Mouse (Mus musculus) intestine, embryonic 15.5 days (tissue): ENCODE results near the gene Alyref. TPM values are rescaled to one million over a fixed set of nuclear protein-coding genes. Genes with fewer than 3 reads are reported as not detected.
A peak's percentile ranks its signal among the peaks of the same experiment; 100 is the strongest.

Experiments used
- ATAC-seq: fragments of 200-750 bp; cut with Nextera tagmentation; 2 replicates; pipeline ENCODE4 v1.8.0; 2017; ENCODE audit warnings: moderate TSS enrichment, moderate library complexity
- H3K27ac ChIP-seq: fragments of 300-500 bp; sonication (generic); 2 replicates; pipeline ENCODE4 v1.5.1; 2015; ENCODE audit warnings: mild to moderate bottlenecking, inconsistent platforms
- H3K27me3 ChIP-seq: fragments of 300-500 bp; sonication (generic); replicated peaks from 2 replicates; pipeline ENCODE4 v1.6.1; 2015; ENCODE audit warnings: inconsistent platforms
- H3K36me3 ChIP-seq: fragments of 300-500 bp; sonication (generic); 2 replicates; pipeline ENCODE4 v1.6.1; 2015; ENCODE audit warnings: inconsistent platforms
- H3K4me1 ChIP-seq: fragments of 300-500 bp; sonication (generic); replicated peaks from 2 replicates; pipeline ENCODE4 v1.6.1; 2015; ENCODE audit warnings: inconsistent platforms
- H3K4me2 ChIP-seq: fragments of 300-500 bp; sonication (generic); replicated peaks from 2 replicates; pipeline ENCODE4 v1.6.1; 2015; ENCODE audit warnings: mild to moderate bottlenecking, inconsistent platforms
- H3K4me3 ChIP-seq: fragments of 300-500 bp; sonication (generic); replicated peaks from 2 replicates; pipeline ENCODE4 v1.5.1; 2015; ENCODE audit warnings: inconsistent platforms
- H3K9ac ChIP-seq: fragments of 300-500 bp; sonication (generic); 2 replicates; pipeline ENCODE4 v1.6.1; 2015; ENCODE audit warnings: inconsistent platforms
- H3K9me3 ChIP-seq: fragments of 300-500 bp; sonication (generic); 2 replicates; pipeline ENCODE4 v1.6.1; 2016; ENCODE audit warnings: inconsistent platforms
- WGBS: fragments of 180-500 bp; shearing (Covaris S2); methylation state at CpG from one replicate; pipeline ENCODE4 v1.1.7; 2015; 5-methylcytosine and 5-hydroxymethylcytosine counted together
- polyA plus RNA-seq: library from polyadenylated mRNA; unstranded; fragments of >200 nt; fragmentation: Nextera tagmentation; extraction: Ambion mirVana; gene quantifications from 2 replicates; pipeline ENCODE4 v1.2.1, GENCODE M21; 2015

The Alyref gene
- polyA plus RNA-seq, 1 experiment from 2014 or later, result 459 TPM

DNA sequence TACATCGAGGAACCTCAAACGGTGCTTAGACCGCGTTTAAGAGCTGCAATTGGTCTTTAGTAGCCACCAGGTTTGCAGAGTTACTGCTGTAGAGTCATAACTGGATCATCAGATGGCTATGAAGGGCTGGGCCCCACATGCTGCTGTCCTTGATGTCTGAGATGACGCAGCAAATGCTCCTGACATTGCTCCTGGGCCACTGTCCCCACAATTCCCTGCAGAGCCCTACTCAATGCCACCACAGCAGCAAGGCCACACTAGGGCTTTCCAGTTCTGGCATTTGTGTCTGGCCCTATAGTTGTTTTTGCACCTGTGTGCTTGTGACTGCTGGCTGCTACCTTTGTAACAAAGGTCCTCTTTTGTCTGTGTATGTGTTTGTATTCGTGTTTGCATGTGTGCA is 24.6 kb upstream of the Alyref start:
- Histone ChIP-seq H3K9me3 (no peaks in the 10 kb centered on the region), H3K4me1 (peaks cover 16% of the 10 kb centered on the region), H3K27ac (no peak overlapping the region), H3K36me3 (peaks cover 20% of the 10 kb centered on the region), H3K4me3 (no peak overlapping the region), H3K4me2 (no peak overlapping the region), H3K27me3 (no peaks in the 10 kb centered on the region), H3K9ac (no peak overlapping the region)
- WGBS, result 89% methylated on average over 6 of the region's 6 CpGs
- ATAC-seq, result no peak

- no peaks in the 10 kb centered on the region for H3K9me3 ChIP-seq
- H3K9ac ChIP-seq, result no peak overlapping the region
- no peak overlapping the region for H3K4me2 ChIP-seq
- no peak overlapping the region for H3K27ac ChIP-seq
- 94% methylated on average over 14 of the region's 14 CpGs for WGBS
- H3K4me3 ChIP-seq, result no peak overlapping the region
- ATAC-seq, result no peak
- peaks cover 16% of the 10 kb centered on the region for H3K36me3 ChIP-seq
- no peaks in the 10 kb centered on the region for H3K27me3 ChIP-seq
- peaks cover 18% of the 10 kb centered on the region for H3K4me1 ChIP-seq
Measured at GRCm38 (mm10) chr11:120620195-120620594, 22.0 kb upstream of the Alyref start.

- no peak for ATAC-seq
- Histone ChIP-seq H3K4me2 (no peak overlapping the region), H3K9me3 (no peaks in the 10 kb centered on the region), H3K4me3 (no peak overlapping the region), H3K27ac (peak overlapping the region; percentile 66; the same call in 1 of the 2 replicates), H3K36me3 (peaks cover 17% of the 10 kb centered on the region), H3K4me1 (peaks cover 14% of the 10 kb centered on the region), H3K9ac (no peak overlapping the region), H3K27me3 (no peaks in the 10 kb centered on the region)
- WGBS, result 90% methylated on average over 25 of the region's 25 CpGs
Measured at GRCm38 (mm10) chr11:120618619-120619535, 20.7 kb upstream of the Alyref start.

- peak within 1 kb of the TSS; percentile 74 for H3K4me2 ChIP-seq
- H3K27ac ChIP-seq, result peak within 1 kb of the TSS; percentile 87
- H3K4me3 ChIP-seq, result peak within 1 kb of the TSS; percentile 82
- no peaks in the 10 kb centered on the region for H3K9me3 ChIP-seq
- WGBS, result under 1% methylated on average over 56 of the region's 56 CpGs
- ATAC-seq, result peak; percentile 97
- H3K36me3 ChIP-seq, result peaks cover 29% of the 10 kb centered on the region
- no peaks in the 10 kb centered on the region for H3K27me3 ChIP-seq
- H3K4me1 ChIP-seq, result peaks cover 11% of the 10 kb centered on the region
- peak within 1 kb of the TSS; percentile 79 for H3K9ac ChIP-seq
Measured at GRCm38 (mm10) chr11:120617519-120618112, 19.5 kb upstream of the Alyref start, which contains the start of gene Pcyt2. Gene Pcyt2, minus strand, starts transcription at chr11:120617936.

- peak; percentile 18 for ATAC-seq
- Histone ChIP-seq H3K4me1 (peaks cover 11% of the 10 kb centered on the region), H3K27ac (peak overlapping the region; percentile 87), H3K4me3 (peak overlapping the region; percentile 82), H3K36me3 (peaks cover 37% of the 10 kb centered on the region), H3K4me2 (peak overlapping the region; percentile 74), H3K27me3 (no peaks in the 10 kb centered on the region), H3K9ac (peak overlapping the region; percentile 79), H3K9me3 (no peaks in the 10 kb centered on the region)
- 34% methylated on average over 4 of the region's 4 CpGs for WGBS
Measured at GRCm38 (mm10) chr11:120616617-120617294, 18.6 kb upstream of the Alyref start.

- Histone ChIP-seq H3K36me3 (peaks cover 45% of the 10 kb centered on the region), H3K4me2 (peak overlapping the region; percentile 74), H3K9ac (peak overlapping the region; percentile 39; the same call in 1 of the 2 replicates), H3K9me3 (no peaks in the 10 kb centered on the region), H3K4me3 (peak overlapping the region; percentile 12; the same call in 1 of the 2 replicates), H3K27me3 (no peaks in the 10 kb centered on the region), H3K4me1 (peaks cover 11% of the 10 kb centered on the region), H3K27ac (no peak overlapping the region)
- ATAC-seq, result no peak
- 91% methylated on average over 11 of the region's 11 CpGs for WGBS
Measured at GRCm38 (mm10) chr11:120615606-120616203, 17.5 kb upstream of the Alyref start.

DNA sequence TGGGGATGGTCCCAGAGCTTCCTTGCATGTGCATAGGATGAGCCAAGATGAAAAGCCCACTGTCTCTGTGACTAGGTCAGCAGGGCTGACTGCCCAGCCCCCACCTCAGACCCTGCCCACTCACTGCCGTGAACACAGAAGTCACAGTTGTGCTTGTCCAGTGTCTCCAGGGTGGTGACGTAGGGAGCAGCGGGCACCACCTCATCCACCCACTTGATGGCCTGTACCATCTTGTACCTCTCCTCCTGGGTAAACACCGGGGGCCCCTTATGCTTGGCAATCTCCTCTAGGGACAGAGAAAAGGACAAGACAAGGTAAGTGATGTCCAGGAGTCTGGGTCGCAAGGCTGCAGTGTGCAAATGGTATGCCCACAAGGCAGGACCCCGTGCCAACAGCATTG is 17.0 kb upstream of the Alyref start:
- WGBS, result 93% methylated on average over 6 of the region's 6 CpGs
- no peak for ATAC-seq
- H3K27me3 ChIP-seq, result no peaks in the 10 kb centered on the region
- H3K36me3 ChIP-seq, result peaks cover 40% of the 10 kb centered on the region
- H3K4me1 ChIP-seq, result peaks cover 11% of the 10 kb centered on the region
- H3K9ac ChIP-seq, result 0 out of 2 replicates have a peak overlapping the region, but pooled peaks have one; percentile 39
- H3K4me2 ChIP-seq, result peak overlapping the region; percentile 74; the same call in 1 of the 2 replicates
- no peak overlapping the region for H3K27ac ChIP-seq
- H3K9me3 ChIP-seq, result no peaks in the 10 kb centered on the region
- H3K4me3 ChIP-seq, result no peak overlapping the region

- H3K36me3 ChIP-seq, result peaks cover 35% of the 10 kb centered on the region
- 85% methylated on average over 8 of the region's 8 CpGs for WGBS
- no peak overlapping the region for H3K27ac ChIP-seq
- no peaks in the 10 kb centered on the region for H3K9me3 ChIP-seq
- no peak overlapping the region for H3K4me3 ChIP-seq
- peaks cover 16% of the 10 kb centered on the region for H3K4me1 ChIP-seq
- H3K4me2 ChIP-seq, result no peak overlapping the region
- no peak overlapping the region for H3K9ac ChIP-seq
- ATAC-seq, result no peak
- H3K27me3 ChIP-seq, result no peaks in the 10 kb centered on the region
Measured at GRCm38 (mm10) chr11:120613976-120614375, 15.8 kb upstream of the Alyref start.

- H3K27ac ChIP-seq, result no peak overlapping the region
- no peaks in the 10 kb centered on the region for H3K27me3 ChIP-seq
- 88% methylated on average over 10 of the region's 10 CpGs for WGBS
- no peak for ATAC-seq
- H3K9me3 ChIP-seq, result no peaks in the 10 kb centered on the region
- peaks cover 30% of the 10 kb centered on the region for H3K36me3 ChIP-seq
- H3K4me3 ChIP-seq, result no peak overlapping the region
- peaks cover 20% of the 10 kb centered on the region for H3K4me1 ChIP-seq
- H3K4me2 ChIP-seq, result no peak overlapping the region
- no peak overlapping the region for H3K9ac ChIP-seq
Measured at GRCm38 (mm10) chr11:120613481-120613972, 15.4 kb upstream of the Alyref start.

DNA sequence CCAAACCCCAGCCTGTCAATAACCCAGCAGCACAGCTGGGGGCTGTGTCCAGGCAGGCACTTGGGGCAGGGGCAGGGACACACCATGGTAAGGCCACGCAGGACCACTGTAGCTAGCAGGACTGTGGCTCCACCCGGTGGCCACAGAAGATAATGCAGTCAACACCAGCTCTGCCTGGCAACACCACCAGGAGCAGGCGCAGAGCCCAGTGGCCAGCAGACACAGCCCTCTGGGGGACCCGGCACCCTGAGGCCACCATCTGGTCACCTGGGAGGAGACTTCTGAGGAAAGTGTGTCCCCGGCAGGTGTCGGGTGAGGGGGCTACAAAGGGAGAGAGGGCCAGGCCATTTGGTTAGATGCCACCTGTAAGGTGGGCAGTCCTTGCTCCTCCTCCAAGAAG is 14.6 kb upstream of the Alyref start:
- Histone ChIP-seq H3K9ac (no peak overlapping the region), H3K27ac (no peak overlapping the region), H3K9me3 (no peaks in the 10 kb centered on the region), H3K4me2 (no peak overlapping the region), H3K4me1 (peaks cover 28% of the 10 kb centered on the region), H3K27me3 (no peaks in the 10 kb centered on the region), H3K36me3 (peaks cover 29% of the 10 kb centered on the region), H3K4me3 (no peak overlapping the region)
- no peak for ATAC-seq
- 50% methylated on average over 6 of the region's 6 CpGs for WGBS

DNA sequence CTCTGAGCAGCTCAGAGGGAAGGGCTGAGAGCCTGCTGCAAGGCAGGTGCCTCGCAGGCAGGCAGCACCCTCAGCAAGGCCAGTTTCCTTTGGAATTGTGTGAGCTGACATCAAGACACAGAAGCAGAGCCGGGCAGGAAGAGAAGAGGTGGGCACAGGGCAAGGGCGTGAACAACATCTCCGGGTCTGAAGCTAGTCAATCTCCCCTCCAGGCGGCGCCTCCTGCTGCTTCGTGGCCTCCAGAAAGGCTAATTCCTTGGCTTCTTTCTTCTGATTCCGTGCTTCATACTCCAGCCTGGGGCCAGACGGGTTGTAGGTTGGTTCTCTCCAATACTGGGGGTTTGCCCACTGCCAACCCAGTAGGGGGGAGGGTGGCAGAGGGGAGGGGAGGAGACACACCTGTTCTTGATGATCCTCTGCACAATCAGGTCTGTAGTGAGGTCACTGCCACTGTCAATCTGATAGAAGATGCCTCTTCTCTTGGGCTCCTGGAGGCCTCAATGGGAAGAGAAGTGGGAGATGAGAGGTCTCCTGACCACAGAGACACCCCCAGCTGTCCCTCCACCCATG is 12.4 kb upstream of the Alyref start:
- no peak for ATAC-seq
- H3K9me3 ChIP-seq, result no peaks in the 10 kb centered on the region
- H3K9ac ChIP-seq, result no peak overlapping the region
- H3K4me3 ChIP-seq, result no peak overlapping the region
- WGBS, result 80% methylated on average over 9 of the region's 9 CpGs
- H3K27me3 ChIP-seq, result no peaks in the 10 kb centered on the region
- peaks cover 29% of the 10 kb centered on the region for H3K36me3 ChIP-seq
- H3K4me2 ChIP-seq, result no peak overlapping the region
- H3K4me1 ChIP-seq, result peaks cover 24% of the 10 kb centered on the region
- no peak overlapping the region for H3K27ac ChIP-seq
